Mouse (Mus musculus): ENCODE results near the gene Sgsm2. TPM values are rescaled to one million over a fixed set of nuclear protein-coding genes. Genes with fewer than 3 reads are reported as not detected.
"Not testable (repeated sequence)": the region's sequence is repeated elsewhere in the genome, so short reads cannot be mapped to it uniquely, and the experiment has no call there.

The Sgsm2 gene
- polyA plus RNA-seq, 1 experiment = 82.7 TPM

DNA sequence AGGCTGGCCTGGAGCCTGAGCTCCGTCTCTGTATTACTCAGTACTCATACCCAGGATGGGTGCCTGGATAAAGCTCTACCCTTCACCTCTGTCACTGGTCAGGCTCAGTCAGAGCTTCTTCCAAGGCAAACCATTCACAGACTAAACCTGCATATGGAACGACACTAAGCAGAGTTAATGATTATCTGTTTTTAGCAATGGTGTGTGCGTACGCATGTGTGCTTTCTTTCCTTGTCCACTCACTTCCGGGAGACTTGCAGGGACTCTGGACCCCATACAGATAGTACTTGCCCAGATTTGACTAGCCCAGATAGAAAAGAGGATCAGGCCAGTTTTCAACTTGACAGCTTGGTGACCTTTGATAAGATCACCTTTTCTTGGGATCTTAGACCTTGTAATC lies 70.2 kb downstream of the Sgsm2 start:
- Histone ChIP-seq H3K4me1 (ENCODE audit: control insufficient read depth, insufficient read depth, low read length) (no peaks in the 10 kb centered on the region), H3K4me3 (ENCODE audit: insufficient read depth, low read length) (no peak overlapping the region), H3K27ac (ENCODE audit: insufficient read depth, low read length) (no peak overlapping the region)
- no peak for TF ChIP-seq POLR2A (IDR thresholded peaks at IDR 0.05; ENCODE audit: extremely low read depth, insufficient read depth, low read length)
- no peak for TF ChIP-seq CTCF (IDR thresholded peaks at IDR 0.05; ENCODE audit: extremely low read depth, insufficient read depth, low read length)

DNA sequence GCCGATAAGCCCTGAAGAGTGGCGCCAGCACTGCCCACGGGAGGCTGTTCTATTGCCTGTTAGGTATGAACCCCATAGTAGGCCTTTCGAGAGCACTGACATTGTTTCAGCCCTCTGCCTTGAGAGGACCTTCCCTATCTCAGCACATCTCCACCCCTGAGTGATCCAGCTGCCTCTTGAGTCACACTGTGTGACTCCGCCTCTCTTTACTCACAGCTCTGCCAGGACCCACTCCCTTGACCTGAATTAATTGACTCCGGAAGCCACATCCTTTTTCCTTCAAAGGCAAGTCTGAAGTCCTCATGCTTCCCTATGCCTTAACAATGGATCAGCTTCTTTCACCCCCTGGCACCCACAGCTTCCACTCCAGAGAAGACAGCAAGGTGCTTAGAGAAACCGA lies 70.7 kb downstream of the Sgsm2 start:
- TF ChIP-seq POLR2A (IDR thresholded peaks at IDR 0.05; ENCODE audit: extremely low read depth, insufficient read depth, low read length) (no peak), CTCF (IDR thresholded peaks at IDR 0.05; ENCODE audit: extremely low read depth, insufficient read depth, low read length) (no peak)
- no peaks in the 10 kb centered on the region for H3K4me1 ChIP-seq (ENCODE audit: control insufficient read depth, insufficient read depth, low read length)
- H3K27ac ChIP-seq (ENCODE audit: insufficient read depth, low read length) = no peak overlapping the region
- H3K4me3 ChIP-seq (ENCODE audit: insufficient read depth, low read length) = no peak overlapping the region

DNA sequence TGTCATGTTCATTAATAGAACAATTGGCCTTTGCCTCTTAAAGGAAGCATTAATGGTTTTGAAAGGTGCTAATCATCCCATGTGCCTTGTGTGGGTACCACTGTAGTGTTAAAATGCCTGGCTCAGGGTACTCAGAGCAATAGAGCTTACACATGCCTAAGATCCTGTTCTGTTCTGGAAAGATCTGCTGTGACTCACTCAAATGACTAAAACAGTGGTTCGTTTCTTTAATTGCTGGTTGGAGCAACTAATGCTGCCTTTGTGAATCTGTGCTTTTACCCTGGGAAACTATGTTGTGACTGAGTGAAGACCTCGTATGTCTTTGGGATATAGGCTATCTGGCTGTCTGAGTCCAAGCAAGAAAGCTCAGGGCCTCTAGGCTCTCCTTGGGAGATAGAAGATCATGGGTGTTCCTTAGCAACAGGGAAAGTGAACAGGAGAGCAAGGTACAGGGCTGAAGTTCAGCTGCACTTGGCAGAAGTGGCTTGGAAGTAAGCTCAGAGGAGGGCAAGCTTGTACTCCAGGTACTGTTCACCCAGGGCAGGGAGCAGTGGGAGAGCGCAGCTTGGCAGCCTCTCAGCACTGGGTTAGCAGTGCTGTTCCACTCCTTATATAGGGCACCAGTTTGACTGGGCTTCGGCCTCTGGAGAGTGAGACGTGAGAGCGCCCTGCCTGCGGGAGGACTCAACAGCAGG lies 74.0 kb downstream of the Sgsm2 start:
- Histone ChIP-seq H3K4me3 (ENCODE audit: insufficient read depth, low read length) (no peak overlapping the region), H3K27ac (ENCODE audit: insufficient read depth, low read length) (no peak overlapping the region), H3K4me1 (ENCODE audit: control insufficient read depth, insufficient read depth, low read length) (no peaks in the 10 kb centered on the region)
- TF ChIP-seq CTCF (IDR thresholded peaks at IDR 0.05; ENCODE audit: extremely low read depth, insufficient read depth, low read length) = no peak
- no peak for TF ChIP-seq POLR2A (IDR thresholded peaks at IDR 0.05; ENCODE audit: extremely low read depth, insufficient read depth, low read length)

DNA sequence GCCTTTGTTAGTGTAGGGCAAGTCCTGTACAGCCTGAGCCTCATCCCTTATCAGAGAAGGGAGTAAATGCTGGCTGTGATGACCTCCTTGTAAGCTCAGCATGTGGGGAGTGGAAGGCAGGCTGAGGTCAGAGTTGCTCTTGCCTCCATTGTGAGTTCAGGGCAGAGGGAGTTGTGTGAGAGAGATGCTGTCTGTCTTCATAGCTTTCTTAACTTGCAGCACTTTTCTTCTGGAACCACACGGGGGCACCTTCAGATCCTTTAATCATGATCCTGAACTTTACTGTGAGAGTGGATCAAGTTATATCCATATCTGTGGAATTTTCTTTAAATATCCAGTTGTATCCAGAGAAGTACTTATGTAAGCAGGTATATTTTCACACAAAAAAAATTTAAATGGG lies 75.4 kb downstream of the Sgsm2 start:
- H3K4me1 ChIP-seq (ENCODE audit: control insufficient read depth, insufficient read depth, low read length) = no peaks in the 10 kb centered on the region
- no peak overlapping the region for H3K4me3 ChIP-seq (ENCODE audit: insufficient read depth, low read length)
- H3K27ac ChIP-seq (ENCODE audit: insufficient read depth, low read length) = no peak overlapping the region
- no peak for TF ChIP-seq POLR2A (IDR thresholded peaks at IDR 0.05; ENCODE audit: extremely low read depth, insufficient read depth, low read length)
- TF ChIP-seq CTCF (IDR thresholded peaks at IDR 0.05; ENCODE audit: extremely low read depth, insufficient read depth, low read length) = peak; percentile 33; the same call in 1 of the 2 replicates

DNA sequence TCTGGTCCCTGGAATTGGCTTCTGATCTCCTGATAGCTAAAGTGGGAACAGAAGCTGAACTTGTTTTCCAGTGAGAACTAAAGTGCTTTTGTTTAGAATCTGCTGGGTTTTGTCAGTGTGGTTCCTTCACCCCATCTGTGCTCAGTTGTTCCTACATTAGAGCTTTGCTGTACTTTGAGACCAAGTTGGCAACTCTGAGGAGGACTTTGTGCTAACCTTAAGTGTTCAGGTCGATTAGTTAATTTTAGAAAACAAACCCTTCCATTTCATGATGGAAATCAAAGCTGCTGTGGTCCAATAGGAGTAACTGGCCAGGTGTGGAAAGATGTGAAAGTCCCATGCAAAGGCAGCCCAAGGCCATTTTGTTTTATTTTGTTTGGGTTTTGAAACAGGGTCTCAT lies 75.9 kb downstream of the Sgsm2 start:
- no peak overlapping the region for H3K4me3 ChIP-seq (ENCODE audit: insufficient read depth, low read length)
- no peaks in the 10 kb centered on the region for H3K4me1 ChIP-seq (ENCODE audit: control insufficient read depth, insufficient read depth, low read length)
- no peak overlapping the region for H3K27ac ChIP-seq (ENCODE audit: insufficient read depth, low read length)
- no peak for TF ChIP-seq POLR2A (IDR thresholded peaks at IDR 0.05; ENCODE audit: extremely low read depth, insufficient read depth, low read length)
- no peak for TF ChIP-seq CTCF (IDR thresholded peaks at IDR 0.05; ENCODE audit: extremely low read depth, insufficient read depth, low read length)

DNA sequence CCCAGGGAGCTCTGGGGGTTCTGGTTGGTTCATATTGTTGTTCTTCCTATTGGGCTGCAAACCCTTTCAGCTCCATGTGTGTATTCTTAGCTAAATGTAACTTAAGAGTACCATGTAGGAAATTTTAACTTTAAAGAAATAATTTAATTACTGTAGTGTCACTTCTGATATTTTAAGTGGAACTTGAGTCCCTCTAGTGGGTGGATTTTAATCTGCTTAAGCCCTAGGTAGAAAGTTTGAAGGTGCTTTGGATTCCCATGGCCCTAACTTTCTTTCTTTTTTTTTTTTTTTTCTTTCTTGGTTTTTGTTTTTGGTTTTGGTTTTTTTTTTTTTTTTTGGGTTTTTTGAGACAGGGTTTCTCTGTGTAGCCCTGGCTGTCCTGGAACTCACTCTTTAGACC lies 81.1 kb downstream of the Sgsm2 start:
- Histone ChIP-seq H3K4me3 (ENCODE audit: insufficient read depth, low read length) (no peak overlapping the region), H3K4me1 (ENCODE audit: control insufficient read depth, insufficient read depth, low read length) (no peaks in the 10 kb centered on the region), H3K27ac (ENCODE audit: insufficient read depth, low read length) (no peak overlapping the region)
- TF ChIP-seq CTCF (IDR thresholded peaks at IDR 0.05; ENCODE audit: extremely low read depth, insufficient read depth, low read length) (no peak), POLR2A (IDR thresholded peaks at IDR 0.05; ENCODE audit: extremely low read depth, insufficient read depth, low read length) (no peak)

DNA sequence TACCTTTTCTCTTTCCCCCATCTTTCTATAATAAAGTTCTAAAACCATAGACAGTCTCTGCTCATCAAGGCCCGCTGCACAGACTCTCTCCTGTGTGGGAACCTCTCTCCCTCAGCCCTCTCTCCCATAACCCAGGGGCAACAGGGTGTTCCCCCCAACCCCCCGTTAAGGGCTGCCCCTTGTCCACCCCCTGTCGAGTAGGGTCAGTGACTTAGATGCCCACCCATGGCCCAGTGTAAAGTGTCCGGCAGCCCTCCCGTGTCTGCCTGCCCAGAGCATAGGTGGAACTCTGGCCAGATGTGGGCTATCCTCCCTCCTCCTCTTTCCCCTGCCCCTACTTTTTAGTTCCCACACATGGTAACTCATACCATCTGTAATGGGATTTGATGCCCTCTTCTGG lies 85.3 kb downstream of the Sgsm2 start:
- Histone ChIP-seq H3K27ac (ENCODE audit: insufficient read depth, low read length) (no peak overlapping the region), H3K4me1 (ENCODE audit: control insufficient read depth, insufficient read depth, low read length) (no peaks in the 10 kb centered on the region; the same call in 1 of the 2 replicates), H3K4me3 (ENCODE audit: insufficient read depth, low read length) (no peak overlapping the region)
- TF ChIP-seq CTCF (IDR thresholded peaks at IDR 0.05; ENCODE audit: extremely low read depth, insufficient read depth, low read length) (no peak), POLR2A (IDR thresholded peaks at IDR 0.05; ENCODE audit: extremely low read depth, insufficient read depth, low read length) (no peak)

DNA sequence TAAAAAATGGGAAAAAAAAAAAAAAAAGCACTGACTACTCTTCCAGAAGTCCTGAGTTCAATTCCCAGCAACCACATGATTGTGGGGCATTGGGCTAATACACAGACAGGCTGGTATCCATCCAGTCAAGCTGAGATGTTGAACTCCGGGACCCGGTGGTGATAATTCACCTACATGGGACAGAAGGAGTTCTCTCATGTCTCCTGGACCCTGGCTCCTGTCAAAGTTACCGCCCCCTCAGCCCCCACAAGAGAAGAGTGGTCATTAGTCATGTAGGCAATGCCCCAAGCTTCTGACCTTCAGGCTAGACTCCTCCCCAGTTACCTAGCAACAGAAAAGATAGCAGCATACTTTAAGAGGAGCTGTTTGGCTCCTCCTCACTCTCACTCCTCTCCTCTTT lies 85.8 kb downstream of the Sgsm2 start:
- not testable (repeated sequence) for H3K27ac ChIP-seq (ENCODE audit: insufficient read depth, low read length); H3K4me3 ChIP-seq (ENCODE audit: insufficient read depth, low read length); H3K4me1 ChIP-seq (ENCODE audit: control insufficient read depth, insufficient read depth, low read length)

DNA sequence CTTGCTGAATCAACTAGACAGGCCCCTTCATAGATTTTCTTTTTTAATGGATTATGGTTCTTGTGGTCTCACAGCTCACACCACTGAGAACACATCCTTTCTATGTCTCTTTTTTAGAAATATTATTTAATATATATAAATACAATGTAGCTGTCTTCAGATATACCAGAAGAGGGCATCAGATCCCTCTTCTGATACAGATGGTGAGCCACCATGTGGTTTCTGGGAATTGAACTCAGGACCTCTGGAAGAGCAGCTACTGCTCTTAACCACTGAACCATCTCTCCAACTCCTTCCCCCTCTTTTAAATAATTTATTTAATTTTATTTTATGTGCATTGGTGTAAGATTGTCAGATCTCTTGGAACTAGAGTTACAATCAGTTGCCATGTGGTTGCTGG lies 86.7 kb downstream of the Sgsm2 start:
- no peak for TF ChIP-seq CTCF (IDR thresholded peaks at IDR 0.05; ENCODE audit: extremely low read depth, insufficient read depth, low read length)
- no peak for TF ChIP-seq POLR2A (IDR thresholded peaks at IDR 0.05; ENCODE audit: extremely low read depth, insufficient read depth, low read length)

DNA sequence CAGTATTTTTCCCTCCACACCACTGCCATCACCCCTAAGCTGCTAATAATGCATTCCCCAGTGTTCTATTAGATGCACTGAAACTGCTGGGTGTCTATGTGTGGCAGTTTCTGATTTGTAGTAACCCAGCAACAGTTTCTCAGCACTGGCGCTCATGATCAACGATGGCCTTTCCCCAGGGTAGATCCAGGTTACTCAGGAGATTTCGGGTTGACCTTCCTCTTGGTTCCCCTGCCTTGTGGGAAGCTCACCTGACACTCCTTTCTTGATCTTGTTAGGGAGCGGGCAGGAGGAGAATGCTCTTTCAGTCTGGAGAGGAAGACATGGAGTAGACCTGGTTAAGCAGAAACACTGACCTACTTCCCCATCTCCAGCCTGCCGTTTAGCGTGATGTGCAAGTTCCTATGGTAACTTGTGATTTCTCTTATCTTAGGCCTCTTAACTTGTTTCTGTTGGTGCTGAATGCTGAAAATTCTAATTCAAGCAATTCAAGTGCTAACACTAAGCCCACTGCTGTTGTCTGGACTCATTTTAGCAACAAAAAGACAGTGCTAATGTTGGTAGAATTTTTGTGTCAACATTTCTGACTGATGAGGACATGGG lies 88.5 kb downstream of the Sgsm2 start:
- TF ChIP-seq CTCF (IDR thresholded peaks at IDR 0.05; ENCODE audit: extremely low read depth, insufficient read depth, low read length) (no peak), POLR2A (IDR thresholded peaks at IDR 0.05; ENCODE audit: extremely low read depth, insufficient read depth, low read length) (no peak)
- no peak overlapping the region for H3K4me3 ChIP-seq (ENCODE audit: insufficient read depth, low read length)
- no peaks in the 10 kb centered on the region; the same call in 1 of the 2 replicates for H3K4me1 ChIP-seq (ENCODE audit: control insufficient read depth, insufficient read depth, low read length)
- H3K27ac ChIP-seq (ENCODE audit: insufficient read depth, low read length) = no peak overlapping the region

More for the DNA sequence above, 86.7 kb downstream of the Sgsm2 start:
- Histone ChIP-seq H3K4me1 (ENCODE audit: control insufficient read depth, insufficient read depth, low read length) (no peaks in the 10 kb centered on the region; the same call in 1 of the 2 replicates), H3K27ac (ENCODE audit: insufficient read depth, low read length) (no peak overlapping the region), H3K4me3 (ENCODE audit: insufficient read depth, low read length) (no peak overlapping the region)
